7 mouse cellular contexts compared by ENCODE assay signal in the genomic region with DNA sequence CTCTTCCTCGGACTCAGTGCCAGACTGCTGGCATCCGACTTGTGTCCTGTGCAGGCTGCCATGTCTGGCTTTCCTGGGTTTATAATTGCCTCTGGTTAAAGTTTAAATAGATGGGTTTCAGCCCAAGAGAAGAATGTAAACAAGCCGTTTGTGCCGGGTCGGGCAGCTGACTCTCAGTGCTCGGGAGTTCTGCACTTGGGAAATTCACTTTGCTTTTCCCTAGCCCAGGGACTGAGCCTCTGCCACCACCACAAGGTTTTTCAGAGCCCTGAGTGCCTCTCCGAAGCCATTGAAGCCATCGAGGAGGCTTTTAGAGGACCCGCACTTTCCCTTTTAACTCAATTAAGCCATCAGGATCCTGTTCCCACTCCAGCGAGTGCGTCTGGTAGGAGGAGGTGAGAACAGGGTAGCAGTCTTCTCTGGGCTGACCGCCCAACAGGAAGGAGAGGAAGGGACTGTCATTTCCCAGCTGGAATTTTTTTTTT.
A peak's percentile ranks its signal among the peaks of the same experiment; 100 is the strongest.
DNase-seq lines count a peak whose midpoint lies in the region; ATAC-seq lines count a peak whose summit lies in the region.

No protein-coding gene starts in this region.

- H3K27me3 ChIP-seq in limb, embryonic 11.5 days (ENCODE audit: control insufficient read depth, insufficient read depth, low read length) = no peaks in the 10 kb centered on the region
- H3K27me3 ChIP-seq in midbrain, embryonic 14.5 days (ENCODE audit: control insufficient read depth, insufficient read depth, low read length) = 0 out of 2 replicates have a peak, but pooled peaks cover 6% of the 10 kb centered on the region

- no peaks in the 10 kb centered on the region for H3K36me3 ChIP-seq in limb, embryonic 11.5 days (ENCODE audit: control insufficient read depth, insufficient read depth, low read length)
- no peaks in the 10 kb centered on the region for H3K36me3 ChIP-seq in midbrain, embryonic 14.5 days (ENCODE audit: control insufficient read depth, insufficient read depth, low read length)

- peak; percentile 27 for DNase-seq in R1 (ENCODE audit: low read depth, low spot score)
- DNase-seq in embryo, embryonic 10.5 days (ENCODE audit: low spot score) = peak; percentile 42
- DNase-seq in heart, postnatal 25 days (ENCODE audit: low spot score) = peak; percentile 23
- DNase-seq in limb, embryonic 11.5 days (ENCODE audit: low spot score) = peak; percentile 25
- no peak for DNase-seq in midbrain, embryonic 14.5 days
- DNase-seq in ovary, postnatal 36 days (ENCODE audit: low spot score) = no peak

- no peak for ATAC-seq in limb, embryonic 11.5 days (ENCODE audit: insufficient number of reproducible peaks, low FRiP score, low TSS enrichment, low read depth)
- no peak for ATAC-seq in midbrain, embryonic 14.5 days (ENCODE audit: low FRiP score, low TSS enrichment)
- ATAC-seq in monocyte, adult 5-6 weeks (replicated peaks; ENCODE audit: insufficient number of reproducible peaks, low FRiP score, low TSS enrichment, poor library complexity, severe bottlenecking) = no peak

- no peak overlapping the region for H3K9ac ChIP-seq in limb, embryonic 11.5 days (ENCODE audit: low read length)
- no peak overlapping the region for H3K9ac ChIP-seq in midbrain, embryonic 14.5 days (replicated peaks; ENCODE audit: low read length)

- intact Hi-C loops in heart, postnatal 25 days (cut with DNase I) = loop anchor here (2.0 to 10.0 kb wide), 3 partner anchors 33 to 327 kb away; no protein-coding TSS in a partner anchor

- H3K4me2 ChIP-seq in limb, embryonic 11.5 days (ENCODE audit: low read depth, severe bottlenecking) = peak overlapping the region; percentile 13
- 0 out of 2 replicates have a peak overlapping the region, but pooled peaks have one; percentile 13 for H3K4me2 ChIP-seq in midbrain, embryonic 14.5 days (ENCODE audit: low read length)

- 4% methylated on average over 12 of the region's 12 CpGs for WGBS in limb, embryonic 11.5 days
- 18% methylated on average over 12 of the region's 12 CpGs for WGBS in midbrain, embryonic 14.5 days

- no peak overlapping the region for H3K27ac ChIP-seq in limb, embryonic 11.5 days (replicated peaks; ENCODE audit: low read depth, low read length)
- no peak overlapping the region for H3K27ac ChIP-seq in midbrain, embryonic 14.5 days (replicated peaks; ENCODE audit: low read depth, low read length)

- H3K4me1 ChIP-seq in limb, embryonic 11.5 days (ENCODE audit: control insufficient read depth, insufficient read depth, low read length) = no peaks in the 10 kb centered on the region
- H3K4me1 ChIP-seq in midbrain, embryonic 14.5 days (ENCODE audit: control insufficient read depth, insufficient read depth, low read length) = no peaks in the 10 kb centered on the region

- H3K4me3 ChIP-seq in limb, embryonic 11.5 days (ENCODE audit: low read depth, low read length) = no peak overlapping the region
- no peak overlapping the region for H3K4me3 ChIP-seq in midbrain, embryonic 14.5 days (replicated peaks; ENCODE audit: low read depth, low read length)

- no peaks in the 10 kb centered on the region for H3K9me3 ChIP-seq in limb, embryonic 11.5 days (ENCODE audit: control insufficient read depth, low read length)
- no peaks in the 10 kb centered on the region for H3K9me3 ChIP-seq in midbrain, embryonic 14.5 days (ENCODE audit: control insufficient read depth, low read length)

Comparison
In these comparisons a context has a peak if more than half of its experiments do, and no peak if none do; other contexts are left out.
1. DNase-seq: peak in R1 (single experiment), embryo, embryonic 10.5 days (single experiment), heart, postnatal 25 days (single experiment) and limb, embryonic 11.5 days (single experiment); none in midbrain, embryonic 14.5 days (single experiment) and ovary, postnatal 36 days (single experiment).